Mouse (Mus musculus) megakaryocyte, adult 5-6 weeks (primary cell): Measurements from ENCODE around the gene Ppp1r16b. TPM values are rescaled to one million over a fixed set of nuclear protein-coding genes. Genes with fewer than 3 reads are reported as not detected.

Experiments used
- ATAC-seq: 2 replicates; pipeline ENCODE4 v1.8.0; 2016; ENCODE audit warnings: mild to moderate bottlenecking, inconsistent platforms; ENCODE audit not compliant: poor library complexity, severe bottlenecking
- total RNA-seq, 2 experiments: library from RNA; stranded (forward) in 1 of 2; stranded (reverse) in 1 of 2; fragments of 153-499, 151-499 nt in 1 of 2; fragments of 221-1000, 200-1000 nt in 1 of 2; gene quantifications; 2 replicates each; pipeline versions ENCODE4 v1.2.3 to v1.2.4; 2015 to 2017

The Ppp1r16b gene
- 0.58 and 0.98 TPM in 2 replicates for total RNA-seq (2015)
- total RNA-seq (2017), result 0.70 and 1.3 TPM in 2 replicates

DNA sequence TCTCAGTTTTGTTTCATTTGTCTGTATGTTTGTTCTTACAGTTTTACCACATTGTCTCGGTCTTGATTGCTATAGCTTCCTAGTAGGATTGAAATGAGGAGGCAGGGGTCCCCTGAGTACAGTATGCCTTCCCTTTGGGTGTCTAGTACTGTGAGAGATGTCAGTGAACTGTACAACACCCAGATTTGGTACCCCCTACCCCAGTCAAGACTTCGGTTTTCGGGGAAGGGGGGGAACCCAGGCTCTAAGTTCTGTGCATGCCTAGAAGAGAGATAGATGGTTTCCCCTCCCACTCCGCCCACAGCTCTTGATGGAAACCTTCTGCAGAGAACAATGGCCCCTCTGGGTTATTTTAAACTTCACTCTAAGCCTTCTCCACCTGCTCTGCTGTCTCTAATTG is at the start of gene Ppp1r16b:
Gene Ppp1r16b, plus strand, starts transcription at position 301 of the 400 bp plus-strand sequence.
- ATAC-seq, result no peak

- no peak for ATAC-seq
Observed at GRCm38 (mm10) chr2:158615702-158616101, 49.5 kb upstream of the Ppp1r16b start.

GRCm38 (mm10) chr2:158616296-158616695 is 48.9 kb upstream of the Ppp1r16b start:
- ATAC-seq, result no peak

DNA sequence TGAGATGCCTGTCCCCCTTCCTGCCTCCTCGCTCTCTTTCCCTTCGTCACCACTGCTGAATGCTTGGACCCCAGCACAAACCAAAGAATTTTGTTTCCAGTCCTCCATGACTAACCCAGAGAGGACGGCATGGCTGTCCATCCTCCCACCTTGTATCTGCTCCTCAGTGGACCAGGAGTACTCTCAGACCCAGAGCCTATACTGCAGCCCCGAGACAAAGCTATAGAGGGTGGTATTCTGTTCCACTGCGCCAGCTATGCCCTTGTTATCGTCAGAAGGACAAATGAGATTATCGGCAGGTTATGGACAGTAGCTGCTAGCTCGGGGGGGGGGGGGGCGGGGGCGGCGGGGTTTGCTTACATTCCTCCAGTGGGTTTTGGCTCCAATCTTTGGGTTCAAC is 48.4 kb upstream of the Ppp1r16b start:
- no peak for ATAC-seq

GRCm38 (mm10) chr2:158624718-158625222 is 40.4 kb upstream of the Ppp1r16b start, which contains the start of gene Actr5:
Gene Actr5 (plus strand): TSS chr2:158624888.
- peak; percentile 98 for ATAC-seq

DNA sequence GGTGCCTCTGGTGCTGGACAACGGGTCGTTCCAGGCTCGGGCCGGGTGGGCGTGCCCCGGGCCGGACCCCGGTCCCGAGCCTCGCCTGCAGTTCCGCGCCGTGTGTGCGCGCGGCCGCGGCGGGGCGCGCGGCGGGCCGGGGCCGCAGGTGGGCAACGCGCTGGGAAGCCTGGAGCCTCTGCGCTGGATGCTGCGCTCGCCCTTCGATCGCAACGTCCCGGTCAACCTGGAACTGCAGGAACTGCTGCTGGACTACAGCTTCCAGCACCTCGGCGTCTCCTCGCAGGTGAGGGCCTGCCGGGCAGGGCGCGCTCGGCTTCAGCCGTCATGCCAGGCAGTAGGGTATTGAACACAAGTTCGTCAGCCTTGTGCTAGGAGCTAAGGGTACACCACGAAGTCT is 40.0 kb upstream of the Ppp1r16b start:
- ATAC-seq, result 0 out of 2 replicates have a peak, but pooled peaks have one; percentile 6

- no peak for ATAC-seq
Observed at GRCm38 (mm10) chr2:158625697-158626096, 39.5 kb upstream of the Ppp1r16b start.

GRCm38 (mm10) chr2:158628858-158629257 is 36.3 kb upstream of the Ppp1r16b start:
- no peak for ATAC-seq

- ATAC-seq, result no peak
Observed at GRCm38 (mm10) chr2:158629414-158629813, 35.8 kb upstream of the Ppp1r16b start.

DNA sequence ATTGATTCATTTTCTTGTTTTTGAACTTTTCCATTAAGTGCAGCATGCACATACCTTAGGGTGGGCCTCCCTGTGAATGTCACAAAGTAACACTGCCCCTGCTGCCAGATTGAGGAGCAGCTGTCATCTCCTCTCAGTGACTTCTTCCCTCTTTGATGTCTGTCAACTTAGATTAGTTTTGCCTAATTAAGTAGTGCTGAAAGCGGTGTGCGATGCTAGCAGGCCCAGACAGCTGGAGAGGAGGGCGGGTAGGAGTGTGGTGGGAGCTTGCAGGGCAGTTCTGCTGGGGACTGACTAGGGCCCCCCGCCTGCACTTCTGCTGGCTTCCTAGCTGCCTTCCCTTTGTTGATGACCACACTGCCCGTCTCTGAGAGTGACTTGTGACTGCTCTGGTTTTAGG is 33.3 kb upstream of the Ppp1r16b start:
- no peak for ATAC-seq

DNA sequence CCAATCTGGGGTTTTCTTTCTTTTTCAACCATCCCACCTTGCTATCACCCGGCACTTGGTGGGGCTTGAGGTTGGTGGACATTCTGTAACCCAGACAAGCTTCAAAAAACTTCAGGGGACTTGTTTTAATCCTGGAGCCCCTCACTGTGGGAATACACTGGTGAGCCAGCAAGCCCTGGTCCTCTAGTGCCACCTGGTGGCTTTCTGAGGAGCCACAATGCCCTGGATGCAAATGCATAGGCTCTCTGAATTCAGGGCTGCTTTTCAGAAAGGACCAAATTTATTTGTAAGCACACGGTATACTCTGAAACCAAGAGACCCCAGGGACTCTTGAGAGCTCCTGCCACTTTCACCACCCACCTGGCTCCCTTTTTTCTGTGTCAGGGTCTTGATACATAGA is 23.3 kb upstream of the Ppp1r16b start:
- peak; percentile 91 for ATAC-seq

GRCm38 (mm10) chr2:158642587-158642986 is 22.6 kb upstream of the Ppp1r16b start:
- ATAC-seq, result no peak

DNA sequence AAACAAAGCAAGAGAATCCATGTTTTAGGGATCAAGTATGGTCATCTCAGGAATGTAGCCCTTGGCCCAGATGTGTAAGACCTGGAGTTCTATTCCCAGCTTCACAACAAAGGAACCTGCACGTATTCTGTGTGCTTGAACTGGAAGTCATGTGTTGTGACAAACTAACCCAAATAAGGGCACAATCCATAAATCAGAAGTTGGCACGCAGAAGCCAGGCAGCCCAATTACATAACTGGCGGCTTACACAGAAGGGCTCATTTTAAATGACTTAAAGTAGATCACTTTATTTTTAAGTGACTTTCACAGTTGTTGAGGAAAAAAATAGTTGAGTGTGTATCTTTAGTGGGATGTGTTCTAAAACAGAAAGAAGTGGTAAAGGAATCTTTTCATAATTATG is 21.4 kb upstream of the Ppp1r16b start:
- no peak for ATAC-seq

DNA sequence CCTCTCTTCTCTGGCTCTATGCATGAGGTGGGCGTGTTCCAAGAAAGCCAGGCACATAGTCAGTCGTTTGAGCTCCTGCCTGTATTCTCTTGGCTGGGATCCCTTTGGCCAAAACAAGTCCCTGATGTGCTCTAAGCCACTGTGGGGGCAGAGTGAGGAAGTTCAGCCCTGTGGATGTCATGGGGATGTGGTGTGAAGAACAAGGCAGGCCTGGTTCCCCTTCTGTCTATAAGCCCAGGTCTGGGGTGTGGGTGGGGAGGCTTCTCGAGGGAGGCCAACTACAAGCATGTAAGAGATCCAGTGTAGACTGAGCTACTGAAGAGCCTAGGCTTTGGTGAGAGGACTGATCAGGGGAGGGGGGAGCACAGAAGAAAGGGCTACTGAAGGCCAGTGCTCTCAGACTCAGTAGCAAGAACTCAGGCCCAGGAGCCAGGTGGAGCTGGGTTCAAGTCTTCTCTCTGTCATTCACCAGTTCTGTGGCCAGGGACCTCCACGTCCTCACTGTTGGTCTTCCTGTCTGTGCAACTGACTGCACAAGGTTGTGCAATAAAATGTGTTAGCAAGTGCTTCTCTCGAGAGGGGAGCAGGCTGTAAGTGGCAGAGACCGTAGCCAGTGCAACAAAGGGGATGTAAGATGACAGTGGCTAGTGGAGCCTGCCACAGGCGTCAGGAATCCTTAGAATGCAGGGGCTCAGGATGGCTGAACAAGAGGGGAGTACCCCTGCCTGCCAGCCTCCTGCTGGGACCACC is 13.9 kb upstream of the Ppp1r16b start:
- ATAC-seq, result peak; percentile 81

DNA sequence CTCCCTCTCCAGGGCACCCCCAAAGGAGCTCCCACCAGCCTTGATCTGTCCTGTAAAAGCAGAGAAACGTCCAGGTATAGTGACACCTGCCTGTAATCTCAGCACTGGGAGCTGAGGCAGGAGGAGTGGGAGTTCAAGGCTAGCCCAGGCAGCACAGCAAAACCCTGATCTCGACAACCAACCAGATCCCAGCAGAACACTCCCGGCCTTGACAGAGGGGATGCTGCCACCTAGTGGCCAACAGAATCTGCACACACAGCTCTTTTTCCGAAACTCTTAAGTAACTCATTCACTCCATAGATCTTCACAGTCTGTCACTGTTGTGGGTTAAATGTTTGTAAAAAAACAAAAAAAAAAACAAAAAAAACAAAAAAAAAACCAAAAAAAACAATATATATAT is 12.2 kb upstream of the Ppp1r16b start:
- peak; percentile 80 for ATAC-seq

DNA sequence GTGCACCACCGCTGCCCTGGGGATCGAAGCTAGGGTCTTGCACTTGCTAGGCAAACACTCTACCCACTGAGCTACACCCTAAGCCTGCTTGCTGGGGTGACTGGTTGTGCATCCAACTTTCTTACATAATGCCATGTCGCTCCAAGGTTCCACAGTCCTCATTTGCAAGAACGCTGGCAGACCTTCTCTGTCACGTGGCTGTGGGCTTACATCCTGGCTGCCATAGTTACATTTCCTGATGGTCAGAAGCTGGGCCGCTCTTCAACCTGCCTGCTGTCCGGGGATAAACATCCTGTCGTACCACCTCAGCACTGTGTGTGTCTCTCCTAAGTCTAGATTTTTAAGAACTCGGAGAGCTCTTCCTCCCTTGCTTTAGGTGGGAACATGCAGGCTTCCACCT is 10.5 kb upstream of the Ppp1r16b start:
- no peak for ATAC-seq

GRCm38 (mm10) chr2:158655806-158656205 is 9.4 kb upstream of the Ppp1r16b start:
- ATAC-seq, result no peak

GRCm38 (mm10) chr2:158658822-158659221 is 6.4 kb upstream of the Ppp1r16b start:
- peak; percentile 24; the same call in 1 of the 2 replicates for ATAC-seq

DNA sequence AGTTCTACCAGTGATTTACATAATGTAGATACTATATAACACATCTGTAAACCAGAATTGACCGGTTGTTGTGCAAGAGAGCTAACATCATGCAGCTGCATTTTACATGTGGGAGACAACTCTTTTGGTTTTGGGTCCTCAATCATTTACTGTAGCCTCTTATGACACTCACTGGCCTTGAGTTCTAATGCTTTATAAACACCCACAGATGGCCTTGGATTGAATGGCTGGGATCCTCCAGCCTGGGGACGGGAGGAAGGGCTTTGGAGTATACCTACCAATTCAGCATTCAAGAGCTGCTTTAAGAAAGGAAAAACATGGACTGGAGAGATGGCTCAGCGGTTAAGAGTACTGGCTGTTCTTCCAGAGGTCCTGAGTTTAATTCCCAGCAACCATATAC is 5.9 kb upstream of the Ppp1r16b start:
- no peak for ATAC-seq

- ATAC-seq, result peak; percentile 82
Observed at GRCm38 (mm10) chr2:158666071-158666800, 1.0 kb downstream of the Ppp1r16b start.

DNA sequence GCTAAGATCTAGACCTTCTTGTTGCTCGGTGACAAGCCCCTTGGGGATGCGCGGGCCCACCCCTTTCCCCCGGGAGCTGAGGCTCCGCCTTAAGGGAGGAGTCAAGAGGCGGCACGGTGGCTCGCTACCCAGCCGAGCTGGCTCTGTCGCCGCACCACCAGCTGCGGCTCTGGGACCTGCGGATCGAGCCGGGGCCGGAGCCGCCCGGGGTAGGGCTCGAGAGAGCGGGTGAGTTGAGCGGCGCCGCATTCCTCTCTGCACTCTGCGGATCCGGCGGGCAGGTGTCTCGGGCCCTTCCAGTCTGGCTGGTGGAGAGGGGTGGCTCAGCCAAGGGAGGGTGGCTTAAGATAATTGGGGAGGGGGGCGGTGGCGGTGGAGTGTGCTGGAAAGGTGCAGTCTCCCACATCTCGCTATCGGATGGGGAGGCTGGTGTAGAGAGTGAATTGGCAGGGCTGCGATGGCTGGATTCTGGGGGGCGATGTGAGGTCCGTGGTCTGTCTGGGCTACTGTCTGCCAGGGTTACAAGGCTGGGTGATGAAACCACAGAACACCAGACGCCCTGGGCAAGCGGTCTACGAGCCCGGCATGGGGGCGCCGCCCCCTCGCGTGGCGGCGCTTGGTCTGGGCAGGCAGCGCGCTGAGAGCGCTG is 1.9 kb downstream of the Ppp1r16b start:
- peak; percentile 59 for ATAC-seq
